Mouse (Mus musculus): ENCODE measurements around the gene Epb41l1.

Gene Epb41l1

DNA sequence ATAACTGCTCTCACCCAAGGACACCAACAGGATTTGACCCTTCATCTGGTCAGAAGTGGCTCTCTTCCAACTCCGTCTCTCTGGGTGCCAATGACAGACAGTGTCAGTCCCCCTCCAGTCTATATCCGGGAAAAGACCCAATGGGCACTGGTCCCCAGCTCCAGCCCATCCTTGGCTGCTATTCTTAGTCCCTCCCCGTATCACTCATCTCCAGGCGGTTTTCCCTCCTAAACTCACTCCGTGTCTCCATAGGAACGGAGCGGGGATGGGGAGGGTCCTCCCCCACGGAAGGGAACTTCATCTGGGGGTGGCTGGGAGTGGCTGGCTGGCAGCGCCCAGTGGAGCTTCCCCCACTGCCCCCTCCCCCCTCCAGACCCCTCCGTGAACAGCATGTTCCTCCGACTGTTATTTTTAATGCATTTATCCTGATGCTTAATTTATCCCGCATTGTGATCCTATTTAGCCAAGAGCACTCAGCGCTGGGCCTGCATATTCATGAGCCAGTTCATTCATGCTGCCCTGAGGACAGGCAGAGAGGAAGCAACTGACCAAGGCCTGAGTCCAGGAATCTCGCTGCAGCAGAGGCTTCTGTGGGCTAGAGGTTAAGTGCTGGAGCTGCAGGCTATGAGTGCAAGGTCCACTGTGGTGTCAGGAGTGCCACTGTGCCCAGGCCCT is 164.2 kb downstream of the Epb41l1 start:
- DNase-seq (ENCODE audit: low read depth in 1 of 2, low spot score in 2 of 2) = no peak

DNA sequence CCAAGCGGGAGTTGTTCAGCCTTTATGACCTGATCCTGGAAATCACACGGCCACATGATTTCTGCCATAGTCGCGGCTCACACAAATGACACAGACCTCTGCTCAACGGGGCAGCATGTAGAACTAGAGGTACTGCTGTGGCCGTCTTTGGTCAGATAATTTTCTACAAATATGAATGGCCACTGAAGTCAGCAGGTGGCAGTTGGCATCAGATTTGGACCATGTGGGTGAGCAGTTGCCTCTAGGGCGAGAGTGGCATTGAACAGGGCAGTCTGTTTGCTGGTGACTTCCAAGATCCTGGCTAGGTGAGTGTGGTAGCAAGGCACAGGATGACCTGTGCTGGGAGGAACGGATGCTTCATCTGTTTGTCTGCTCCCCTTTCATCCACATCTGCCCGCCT is 168.8 kb downstream of the Epb41l1 start:
- no peak for DNase-seq (ENCODE audit: low read depth in 1 of 2, low spot score in 2 of 2)

All from monocyte, adult 2 months (primary cell).